In genomic region chr7:141265411-141265738, GRCm38 (mm10) we compare ENCODE assay signal across 9 mouse cellular contexts. TPM values are rescaled to one million over a fixed set of nuclear protein-coding genes. Genes with fewer than 3 reads are reported as not detected.
DNase-seq lines count a peak whose midpoint lies in the region; ATAC-seq lines count a peak whose summit lies in the region.
"Had no signal": no experiment of that assay in that cellular context is flagged by ENCODE, and none has a peak within 500 bp of the region (broad histone marks: within the 10 kb centered on the region; RNA-seq: fewer than 3 reads in every experiment).

No protein-coding gene starts in this region.

- no peaks in the 10 kb centered on the region for H3K27me3 ChIP-seq in kidney, embryonic 14.5 days (ENCODE audit: control insufficient read depth, insufficient read depth, low read length)
- no peaks in the 10 kb centered on the region for H3K27me3 ChIP-seq in midbrain, embryonic 13.5 days

- H3K9me3 ChIP-seq in kidney, embryonic 14.5 days (ENCODE audit: control insufficient read depth, low read length) = no peaks in the 10 kb centered on the region
- H3K9me3 ChIP-seq in midbrain, embryonic 13.5 days = no peaks in the 10 kb centered on the region

- DNase-seq in kidney, postnatal 4 days = no peak
- peak; percentile 27 for DNase-seq in T-cell, adult 2 months (ENCODE audit: low spot score)
- DNase-seq in cerebellum, adult 8-10 months = no peak
- DNase-seq in right cerebral cortex, postnatal 36 days (ENCODE audit: low spot score in 2 of 2) = no peak
- DNase-seq in cerebellum, adult 11 months = no peak

- ATAC-seq in kidney, embryonic 14.5 days (ENCODE audit: low FRiP score, low TSS enrichment) = peak; percentile 34
- peak; percentile 18 for ATAC-seq in erythroid progenitor cell, adult 5-6 weeks (replicated peaks; ENCODE audit: low FRiP score, poor library complexity, severe bottlenecking)
- peak; percentile 18; the same call in 1 of the 2 replicates for ATAC-seq in midbrain, embryonic 13.5 days

- H3K9ac ChIP-seq in kidney, embryonic 14.5 days (ENCODE audit: low read depth, low read length) = no peak overlapping the region
- H3K9ac ChIP-seq in midbrain, embryonic 13.5 days (replicated peaks) = 0 out of 2 replicates have a peak overlapping the region, but pooled peaks have one; percentile 7

- no peak overlapping the region for H3K27ac ChIP-seq in kidney, embryonic 14.5 days (ENCODE audit: low read depth, low read length)
- H3K27ac ChIP-seq in midbrain, embryonic 13.5 days = no peak overlapping the region; the same call in 1 of the 2 replicates

- H3K4me3 ChIP-seq in kidney, embryonic 14.5 days (ENCODE audit: low read length) = no peak overlapping the region
- no peak overlapping the region for H3K4me3 ChIP-seq in midbrain, embryonic 13.5 days (replicated peaks)

- H3K4me2 ChIP-seq in kidney, embryonic 14.5 days (replicated peaks; ENCODE audit: low read depth, low read length) = peak overlapping the region; percentile 88
- no peak overlapping the region for H3K4me2 ChIP-seq in midbrain, embryonic 13.5 days (replicated peaks)

- 34% methylated on average over 11 of the region's 11 CpGs for WGBS in kidney, embryonic 14.5 days
- 33% methylated on average over 11 of the region's 11 CpGs for whole genome bisulfite sequencing in midbrain, embryonic 13.5 days

- H3K36me3 ChIP-seq in kidney, embryonic 14.5 days (ENCODE audit: control insufficient read depth, insufficient read depth, low read length) = peaks cover 42% of the 10 kb centered on the region
- H3K36me3 ChIP-seq in midbrain, embryonic 13.5 days = peaks cover 44% of the 10 kb centered on the region

- H3K4me1 ChIP-seq in kidney, embryonic 14.5 days (ENCODE audit: control insufficient read depth, insufficient read depth, low read length) = peaks cover 11% of the 10 kb centered on the region
- peaks cover 14% of the 10 kb centered on the region for H3K4me1 ChIP-seq in midbrain, embryonic 13.5 days (replicated peaks)

RNA-seq across cellular contexts. Expression of gene Irf7, which starts 0.9 kb away (rescaled TPM):
- 2.4 and 2.7 TPM in 2 replicates for polyA plus RNA-seq in kidney, embryonic 14.5 days (2014; fragmentation: Nextera tagmentation; extraction: Ambion mirVana)
- total RNA-seq in erythroid progenitor cell, adult 5-6 weeks (2015; ENCODE audit: low replicate concordance) = 52.8 and 81.4 TPM in 2 replicates
- total RNA-seq in erythroid progenitor cell, adult 5-6 weeks (2017; ENCODE audit: low replicate concordance) = 68.6 and 76.5 TPM in 2 replicates
- polyA plus RNA-seq in midbrain, embryonic 13.5 days (2015; fragmentation: Nextera tagmentation; extraction: Ambion mirVana) = 0.98 and 1.4 TPM in 2 replicates

RNA-seq across cellular contexts. Expression of gene Cdhr5, which starts 11.2 kb away (rescaled TPM):
- polyA plus RNA-seq in kidney, embryonic 14.5 days (2014; fragmentation: Nextera tagmentation; extraction: Ambion mirVana) = 1.7 and 3.5 TPM in 2 replicates
- total RNA-seq in erythroid progenitor cell, adult 5-6 weeks (2015; ENCODE audit: low replicate concordance) = not detected in 2 replicates
- not detected in 2 replicates for total RNA-seq in erythroid progenitor cell, adult 5-6 weeks (2017; ENCODE audit: low replicate concordance)
- polyA plus RNA-seq in midbrain, embryonic 13.5 days (2015; fragmentation: Nextera tagmentation; extraction: Ambion mirVana) = not detected in 2 replicates
- total RNA-seq: hematopoietic stem cell, adult 5-6 weeks had no signal

RNA-seq across cellular contexts. Expression of gene Sct, which starts 13.6 kb away (rescaled TPM):
- polyA plus RNA-seq in kidney, embryonic 14.5 days (2014; fragmentation: Nextera tagmentation; extraction: Ambion mirVana) = 40.2 and 58.1 TPM in 2 replicates
- not detected in 2 replicates for total RNA-seq in erythroid progenitor cell, adult 5-6 weeks (2015; ENCODE audit: low replicate concordance)
- total RNA-seq in erythroid progenitor cell, adult 5-6 weeks (2017; ENCODE audit: low replicate concordance) = not detected in 2 replicates
- 1.0 TPM in 2 replicates for polyA plus RNA-seq in midbrain, embryonic 13.5 days (2015; fragmentation: Nextera tagmentation; extraction: Ambion mirVana)
- total RNA-seq: hematopoietic stem cell, adult 5-6 weeks had no signal

RNA-seq across cellular contexts. Expression of gene Drd4, which starts 26.4 kb away (rescaled TPM):
- 1.4 and 1.6 TPM in 2 replicates for polyA plus RNA-seq in kidney, embryonic 14.5 days (2014; fragmentation: Nextera tagmentation; extraction: Ambion mirVana)
- total RNA-seq in erythroid progenitor cell, adult 5-6 weeks (2015; ENCODE audit: low replicate concordance) = not detected in 2 replicates
- not detected in 2 replicates for total RNA-seq in erythroid progenitor cell, adult 5-6 weeks (2017; ENCODE audit: low replicate concordance)
- 0.43 and 0.68 TPM in 2 replicates for polyA plus RNA-seq in midbrain, embryonic 13.5 days (2015; fragmentation: Nextera tagmentation; extraction: Ambion mirVana)
- total RNA-seq: hematopoietic stem cell, adult 5-6 weeks had no signal

RNA-seq across cellular contexts. Expression of gene Phrf1, which starts 36.8 kb away (rescaled TPM):
- 48.5 and 82.6 TPM in 2 replicates for polyA plus RNA-seq in kidney, embryonic 14.5 days (2014; fragmentation: Nextera tagmentation; extraction: Ambion mirVana)
- 80.1 and 114 TPM in 2 replicates for total RNA-seq in erythroid progenitor cell, adult 5-6 weeks (2015; ENCODE audit: low replicate concordance)
- 63.5 and 90.0 TPM in 2 replicates for total RNA-seq in erythroid progenitor cell, adult 5-6 weeks (2017; ENCODE audit: low replicate concordance)
- 86.9 and 95.0 TPM in 2 replicates for polyA plus RNA-seq in midbrain, embryonic 13.5 days (2015; fragmentation: Nextera tagmentation; extraction: Ambion mirVana)

Comparison
In these comparisons a context has a peak if more than half of its experiments do, and no peak if none do; other contexts are left out.
1. RNA of gene Sct, which starts 13.6 kb away (polyA plus RNA-seq): 40.2 to 58.1 TPM in kidney, embryonic 14.5 days; 1.0 TPM in midbrain, embryonic 13.5 days; every median in the first group is over 10 times any median in the second.
2. Peak in every context shown above with its lines, with median percentiles within 50 percentile points of each other: ATAC-seq.